Mouse (Mus musculus) adrenal gland, adult 2 months (tissue): ENCODE results near the gene Pik3r5. TPM values are rescaled to one million over a fixed set of nuclear protein-coding genes. Genes with fewer than 3 reads are reported as not detected.

ENCODE experiments used
- DNase-seq: peaks from one replicate; pipeline ENCODE4 v3.0.0; 2021
- polyA plus RNA-seq: library from polyadenylated mRNA; depleted of rRNA; stranded (reverse); fragments of >200 nt; gene quantifications from 2 replicates; pipeline ENCODE4 v1.2.3, GENCODE M21; 2012
- total RNA-seq, 2 experiments: library from RNA; stranded (reverse); gene quantifications; 2 replicates each; pipeline ENCODE4 v1.2.3; 2021

Gene Pik3r5
- total and polyA plus RNA-seq, 3 experiments = 1.4 to 3.2 (median 1.6) TPM

GRCm38 (mm10) chr11:68448356-68448755, 16.4 kb downstream of the Pik3r5 start:
- DNase-seq = no peak

- no peak for DNase-seq
Observed at GRCm38 (mm10) chr11:68451282-68451735, 19.4 kb downstream of the Pik3r5 start.

- no peak for DNase-seq
Observed at GRCm38 (mm10) chr11:68451747-68452405, 20.0 kb downstream of the Pik3r5 start.

GRCm38 (mm10) chr11:68452740-68453139, 20.8 kb downstream of the Pik3r5 start:
- DNase-seq = no peak

GRCm38 (mm10) chr11:68453301-68453700, 21.4 kb downstream of the Pik3r5 start:
- DNase-seq = no peak

- DNase-seq = no peak
Observed at GRCm38 (mm10) chr11:68458086-68458485, 26.2 kb downstream of the Pik3r5 start.

- DNase-seq = no peak
Observed at GRCm38 (mm10) chr11:68459021-68459420, 27.1 kb downstream of the Pik3r5 start.

GRCm38 (mm10) chr11:68459486-68459885, 27.6 kb downstream of the Pik3r5 start:
- no peak for DNase-seq

GRCm38 (mm10) chr11:68462716-68463115, 30.8 kb downstream of the Pik3r5 start:
- no peak for DNase-seq

- no peak for DNase-seq
Observed at GRCm38 (mm10) chr11:68464260-68464659, 32.3 kb downstream of the Pik3r5 start.

GRCm38 (mm10) chr11:68465090-68465489, 33.2 kb downstream of the Pik3r5 start:
- DNase-seq = no peak

GRCm38 (mm10) chr11:68467441-68467840, 35.5 kb downstream of the Pik3r5 start:
- DNase-seq = no peak

- peak; percentile 37 for DNase-seq
Observed at GRCm38 (mm10) chr11:68467962-68468612, 36.2 kb downstream of the Pik3r5 start.

- DNase-seq = peak; percentile 41
Observed at GRCm38 (mm10) chr11:68468886-68469285, 37.0 kb downstream of the Pik3r5 start.

GRCm38 (mm10) chr11:68472162-68472849, 40.4 kb downstream of the Pik3r5 start:
- no peak for DNase-seq

GRCm38 (mm10) chr11:68474600-68474999, 42.7 kb downstream of the Pik3r5 start:
- DNase-seq = no peak

- DNase-seq = no peak
Observed at GRCm38 (mm10) chr11:68475676-68476075, 43.8 kb downstream of the Pik3r5 start.

GRCm38 (mm10) chr11:68477661-68478060, 45.7 kb downstream of the Pik3r5 start:
- DNase-seq = no peak

GRCm38 (mm10) chr11:68478574-68478981, 46.7 kb downstream of the Pik3r5 start:
- DNase-seq = no peak

GRCm38 (mm10) chr11:68480660-68481059, 48.7 kb downstream of the Pik3r5 start:
- DNase-seq = no peak

- DNase-seq = no peak
Observed at GRCm38 (mm10) chr11:68482001-68482400, 50.1 kb downstream of the Pik3r5 start.

GRCm38 (mm10) chr11:68483213-68483612, 51.3 kb downstream of the Pik3r5 start:
- DNase-seq = no peak

GRCm38 (mm10) chr11:68484431-68484830, 52.5 kb downstream of the Pik3r5 start:
- no peak for DNase-seq
